Mouse (Mus musculus): ENCODE data around the gene Olfr1462. TPM values are rescaled to one million over a fixed set of nuclear protein-coding genes. Genes with fewer than 3 reads are reported as not detected.

Gene Olfr1462
- total RNA-seq (2014; fragmentation: Nextera tagmentation) (not detected in 2 replicates), total RNA-seq (2017) (not detected in 2 replicates)

- no peak for ATAC-seq (replicated peaks; ENCODE audit: poor library complexity, severe bottlenecking)
Measured at GRCm38 (mm10) chr19:13185434-13185833, at the start of gene Olfr1462. Olfr1462 (plus strand) TSS chr19:13185734.

- no peak for ATAC-seq (replicated peaks; ENCODE audit: poor library complexity, severe bottlenecking)
Measured at GRCm38 (mm10) chr19:13149449-13149848, 36.1 kb upstream of the Olfr1462 start, which contains the start of gene Olfr1459. Olfr1459 (minus strand) TSS chr19:13149549.

- no peak for ATAC-seq (replicated peaks; ENCODE audit: poor library complexity, severe bottlenecking)
Measured at GRCm38 (mm10) chr19:13162700-13163099, 22.8 kb upstream of the Olfr1462 start, which contains the start of gene Olfr1461. Olfr1461 (plus strand) TSS chr19:13163000.

- no peak for ATAC-seq (replicated peaks; ENCODE audit: poor library complexity, severe bottlenecking)
Measured at GRCm38 (mm10) chr19:13221666-13222065, 36.1 kb downstream of the Olfr1462 start.

- no peak for ATAC-seq (replicated peaks; ENCODE audit: poor library complexity, severe bottlenecking)
Measured at GRCm38 (mm10) chr19:13231028-13231427, 45.5 kb downstream of the Olfr1462 start, which contains the start of gene Olfr1463. Olfr1463 (plus strand) TSS chr19:13231328.

Other genes starting within 250 kb of the Olfr1462 start
- not detected in 2 replicates for gene Olfr1450, start 235.5 kb upstream of the Olfr1462 start, total RNA-seq (2014; fragmentation: Nextera tagmentation)
- not detected in 2 replicates for gene Olfr1450, start 235.5 kb upstream of the Olfr1462 start, total RNA-seq (2017)
- not detected in 2 replicates for gene Olfr1451, start 190.7 kb upstream of the Olfr1462 start, total RNA-seq (2014; fragmentation: Nextera tagmentation)
- not detected in 2 replicates for gene Olfr1451, start 190.7 kb upstream of the Olfr1462 start, total RNA-seq (2017)
- gene Olfr1453, start 157.4 kb upstream of the Olfr1462 start, total RNA-seq (2014; fragmentation: Nextera tagmentation), result not detected in 2 replicates
- not detected in 2 replicates for gene Olfr1453, start 157.4 kb upstream of the Olfr1462 start, total RNA-seq (2017)
- gene Olfr1454, start 125.1 kb upstream of the Olfr1462 start, total RNA-seq (2014; fragmentation: Nextera tagmentation), result not detected in 2 replicates
- not detected in 2 replicates for gene Olfr1454, start 125.1 kb upstream of the Olfr1462 start, total RNA-seq (2017)
- not detected in 2 replicates for gene Olfr1457, start 87.8 kb upstream of the Olfr1462 start, total RNA-seq (2014; fragmentation: Nextera tagmentation)
- not detected in 2 replicates for gene Olfr1457, start 87.8 kb upstream of the Olfr1462 start, total RNA-seq (2017)
- gene Olfr1458, start 79.0 kb upstream of the Olfr1462 start, total RNA-seq (2014; fragmentation: Nextera tagmentation), result not detected in 2 replicates
- gene Olfr1458, start 79.0 kb upstream of the Olfr1462 start, total RNA-seq (2017), result not detected in 2 replicates
- not detected in 2 replicates for gene Olfr1459, start 36.2 kb upstream of the Olfr1462 start, total RNA-seq (2014; fragmentation: Nextera tagmentation)
- not detected in 2 replicates for gene Olfr1459, start 36.2 kb upstream of the Olfr1462 start, total RNA-seq (2017)
- not detected in 2 replicates for gene Olfr1461, start 22.7 kb upstream of the Olfr1462 start, total RNA-seq (2014; fragmentation: Nextera tagmentation)
- not detected in 2 replicates for gene Olfr1461, start 22.7 kb upstream of the Olfr1462 start, total RNA-seq (2017)
- gene Olfr1463, start 45.6 kb downstream of the Olfr1462 start, total RNA-seq (2014; fragmentation: Nextera tagmentation), result not detected in 2 replicates
- gene Olfr1463, start 45.6 kb downstream of the Olfr1462 start, total RNA-seq (2017), result not detected in 2 replicates
- gene Olfr1465, start 129.8 kb downstream of the Olfr1462 start, total RNA-seq (2014; fragmentation: Nextera tagmentation), result not detected in 2 replicates
- gene Olfr1465, start 129.8 kb downstream of the Olfr1462 start, total RNA-seq (2017), result not detected in 2 replicates
- not detected in 2 replicates for gene Olfr1466, start 153.1 kb downstream of the Olfr1462 start, total RNA-seq (2014; fragmentation: Nextera tagmentation)
- gene Olfr1466, start 153.1 kb downstream of the Olfr1462 start, total RNA-seq (2017), result not detected in 2 replicates
- gene Olfr1467, start 176.5 kb downstream of the Olfr1462 start, total RNA-seq (2014; fragmentation: Nextera tagmentation), result not detected in 2 replicates
- not detected in 2 replicates for gene Olfr1467, start 176.5 kb downstream of the Olfr1462 start, total RNA-seq (2017)
- not detected in 2 replicates for gene Olfr1469, start 222.1 kb downstream of the Olfr1462 start, total RNA-seq (2014; fragmentation: Nextera tagmentation)
- not detected in 2 replicates for gene Olfr1469, start 222.1 kb downstream of the Olfr1462 start, total RNA-seq (2017)